Mouse (Mus musculus): ENCODE results near the gene Gm13283.
"Not testable (repeated sequence)": the region's sequence is repeated elsewhere in the genome, so short reads cannot be mapped to it uniquely, and the experiment has no call there.

Gene Gm13283

GRCm38 (mm10) chr4:88759610-88760268, at the start of gene Gm13283:
Gm13283 (plus strand) TSS chr4:88760119.
- not testable (repeated sequence) for DNase-seq (ENCODE audit: low read depth)

- no peak for DNase-seq (ENCODE audit: low read depth)
Observed at GRCm38 (mm10) chr4:88714281-88714680, 45.6 kb upstream of the Gm13283 start.

- DNase-seq (ENCODE audit: low read depth), result no peak
Observed at GRCm38 (mm10) chr4:88715059-88715458, 44.9 kb upstream of the Gm13283 start.

DNA sequence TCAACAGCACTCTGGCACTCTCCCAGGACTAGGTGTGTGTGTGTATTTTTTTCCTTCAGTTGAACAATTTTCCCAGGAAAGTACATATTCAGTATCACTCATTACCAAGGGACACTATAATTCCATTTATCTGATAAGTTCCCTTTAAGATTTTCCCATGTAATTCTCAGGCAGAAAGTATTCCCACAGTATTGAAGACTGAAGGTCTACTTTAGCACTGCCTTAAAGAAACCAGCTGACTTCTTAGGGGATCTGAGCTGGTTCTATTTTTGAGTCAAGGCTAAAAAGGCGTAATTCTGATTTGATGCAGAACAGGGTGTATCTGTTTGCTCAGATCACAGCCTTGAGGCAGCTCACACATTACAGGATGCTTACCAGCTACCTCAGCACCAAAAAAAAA, 41.2 kb upstream of the Gm13283 start:
- DNase-seq (ENCODE audit: low read depth), result no peak

DNA sequence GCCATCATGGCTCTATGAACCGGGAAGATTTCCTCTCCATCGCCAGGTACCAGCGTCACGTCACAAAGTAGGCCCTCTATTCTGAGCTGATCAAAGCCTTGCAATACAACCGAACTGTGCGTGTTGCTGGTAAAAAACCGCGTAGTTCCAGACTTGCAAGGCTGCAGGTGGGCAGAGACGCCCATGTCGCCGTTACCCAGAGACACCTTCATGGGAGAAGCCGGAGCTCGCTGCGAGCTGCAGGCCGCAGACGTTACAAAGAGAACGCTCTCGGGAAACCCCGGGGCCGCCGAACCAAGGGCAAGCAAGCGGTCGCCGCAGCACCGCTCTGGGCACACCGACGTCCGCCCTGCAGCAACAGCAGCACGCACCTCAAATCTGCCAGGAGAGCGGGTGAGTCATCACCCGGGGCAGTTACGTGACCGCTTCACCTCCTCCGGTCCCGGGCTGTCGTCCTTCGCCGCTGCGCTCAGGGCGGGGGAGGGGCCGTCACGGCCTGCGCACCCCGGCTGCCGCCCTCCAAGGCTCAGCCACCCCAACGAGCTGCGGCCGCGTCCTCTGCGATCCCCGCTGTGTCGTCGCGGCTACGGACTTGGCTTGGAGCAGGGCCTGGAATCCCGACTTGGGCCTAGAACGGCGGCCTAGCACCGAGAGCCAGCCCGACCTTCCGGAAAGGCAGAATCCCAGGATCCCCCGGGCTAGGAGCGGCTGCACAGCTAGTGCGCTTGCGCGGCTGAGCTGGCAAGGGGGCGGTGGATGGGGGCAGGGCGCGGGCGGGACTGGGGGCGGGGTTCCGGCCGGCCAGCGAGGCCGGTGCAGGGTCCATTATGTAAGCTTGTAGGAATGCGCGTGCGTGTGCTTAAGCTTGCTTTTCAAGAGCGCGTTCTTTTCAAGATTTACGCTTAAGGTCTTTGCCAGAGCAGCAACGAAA, 37.9 kb upstream of the Gm13283 start, which contains the start of the genes Gm26566 and Klhl9:
Gm26566 (plus strand) TSS at position 15 of the 931 bp plus-strand sequence.
Klhl9 (minus strand) TSS at position 675 of the 931 bp plus-strand sequence.
- peak; percentile 88 for DNase-seq (ENCODE audit: low read depth)

DNA sequence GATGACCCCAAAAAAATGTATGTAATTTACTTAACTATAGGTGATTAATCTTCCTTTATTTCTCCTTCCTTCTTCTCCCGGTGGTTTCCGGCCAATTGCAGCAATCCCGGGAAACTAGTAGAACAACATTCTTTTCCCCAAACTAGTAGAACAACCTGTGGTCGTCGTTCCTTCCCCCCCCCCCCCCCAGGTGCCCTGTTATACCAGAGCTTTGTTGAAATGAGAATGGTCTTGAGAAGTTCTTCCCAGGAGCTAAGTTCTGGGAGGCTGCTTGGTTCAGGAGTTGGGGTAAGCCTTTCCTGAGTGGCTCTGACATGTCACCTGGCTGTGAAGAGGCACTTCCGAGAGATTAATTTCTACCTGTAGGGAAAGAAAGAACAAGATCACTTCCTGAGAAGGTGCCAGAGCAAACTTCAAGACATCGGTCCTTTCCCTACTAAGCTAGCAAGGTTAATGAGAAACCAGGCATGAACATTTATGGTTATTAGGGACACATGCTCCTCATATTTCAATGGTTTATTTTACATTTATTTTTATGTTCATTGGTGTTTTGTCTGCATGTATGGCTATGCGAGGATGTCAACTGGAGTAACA, 36.3 kb upstream of the Gm13283 start:
- DNase-seq (ENCODE audit: low read depth), result no peak

DNA sequence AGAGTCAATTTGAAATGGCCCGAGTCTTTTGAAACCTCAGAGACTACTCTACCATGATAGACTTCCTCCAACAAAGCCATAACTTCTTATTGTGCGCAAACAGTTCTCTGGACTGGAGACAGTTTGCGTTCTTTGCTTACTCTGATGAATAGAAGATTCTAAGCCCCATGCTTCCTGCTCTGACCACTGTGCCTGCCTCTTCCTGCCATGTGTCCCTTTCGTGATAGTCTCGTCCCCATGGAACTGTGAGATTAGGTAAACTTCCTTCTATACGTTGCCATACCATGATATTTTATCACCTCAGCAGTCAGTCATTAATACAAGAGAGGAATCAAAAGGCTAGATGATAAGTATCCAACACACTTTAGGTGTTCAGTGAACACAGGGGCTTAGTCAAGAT, 33.2 kb upstream of the Gm13283 start:
- DNase-seq (ENCODE audit: low read depth), result no peak

DNA sequence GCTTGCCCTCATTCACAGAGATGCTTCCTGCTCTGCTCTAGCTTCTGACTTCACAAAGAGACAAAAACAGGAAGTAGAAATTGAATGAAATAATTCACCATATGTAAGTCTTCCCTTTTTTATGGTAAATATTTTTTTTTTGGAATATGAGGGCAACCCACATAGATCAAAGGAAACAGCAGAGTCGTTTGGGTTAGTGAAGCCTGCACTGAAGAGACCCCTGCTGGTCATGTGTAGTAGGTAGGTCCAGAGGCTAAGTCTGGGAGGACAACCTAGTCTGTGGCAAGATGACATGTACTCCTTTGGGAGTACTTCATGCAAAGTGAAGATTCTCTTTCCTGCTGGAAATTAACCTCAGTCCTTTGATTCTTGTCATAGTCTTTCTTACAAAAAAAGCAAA, 32.6 kb upstream of the Gm13283 start:
- peak; percentile 78 for DNase-seq (ENCODE audit: low read depth)

- DNase-seq (ENCODE audit: low read depth), result peak; percentile 90
Observed at GRCm38 (mm10) chr4:88738480-88738879, 21.4 kb upstream of the Gm13283 start.

- no peak for DNase-seq (ENCODE audit: low read depth)
Observed at GRCm38 (mm10) chr4:88739036-88739435, 20.9 kb upstream of the Gm13283 start.

GRCm38 (mm10) chr4:88741426-88741825, 18.5 kb upstream of the Gm13283 start:
- DNase-seq (ENCODE audit: low read depth), result no peak

DNA sequence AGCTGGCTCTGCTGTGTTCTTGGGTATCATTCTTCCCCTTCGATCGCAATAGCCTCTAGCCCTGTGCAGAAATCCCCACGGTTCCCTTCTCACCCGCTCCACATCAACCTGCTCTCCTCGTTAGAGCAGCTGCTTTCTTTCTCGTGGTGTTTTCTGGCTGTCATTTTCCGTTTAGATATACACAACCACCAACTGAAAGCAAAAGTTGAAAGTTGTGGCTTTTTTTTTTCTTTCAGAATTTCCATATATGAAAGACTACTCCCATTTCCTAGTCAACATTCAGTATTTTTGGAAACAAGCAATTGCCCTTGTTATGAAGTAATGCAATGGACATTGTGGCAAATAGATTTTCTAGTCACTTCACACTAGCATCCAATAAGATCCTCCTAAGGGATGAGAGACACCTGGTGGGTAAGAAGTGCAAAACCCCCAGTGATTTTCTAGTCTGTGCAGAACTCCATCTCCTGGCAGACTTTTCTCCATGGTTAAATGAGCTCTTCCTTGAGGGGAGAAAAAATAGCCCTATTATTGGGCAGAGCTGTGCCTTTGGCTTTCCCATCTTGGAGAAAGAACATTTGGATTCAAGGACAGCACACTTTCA, 17.0 kb upstream of the Gm13283 start:
- no peak for DNase-seq (ENCODE audit: low read depth)

DNA sequence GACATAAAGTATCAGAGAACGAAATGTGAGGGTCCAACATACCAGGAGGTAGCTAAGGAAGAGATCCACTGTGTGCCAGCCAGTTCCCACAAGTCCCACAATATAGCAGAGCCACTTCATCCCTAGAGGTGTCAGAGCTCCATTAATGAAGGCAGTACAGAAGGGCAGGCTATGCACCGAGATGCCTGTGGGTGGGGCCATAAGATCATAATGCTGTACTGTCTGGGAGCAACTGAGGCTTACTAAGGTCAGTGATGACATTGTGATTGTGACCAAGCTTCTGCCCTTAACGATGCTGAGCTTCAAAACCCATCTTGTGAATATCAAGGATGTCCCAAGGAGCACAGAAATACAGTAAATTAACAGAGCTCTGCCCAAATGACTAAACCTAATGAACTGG, 15.7 kb upstream of the Gm13283 start:
- DNase-seq (ENCODE audit: low read depth), result peak; percentile 41

DNA sequence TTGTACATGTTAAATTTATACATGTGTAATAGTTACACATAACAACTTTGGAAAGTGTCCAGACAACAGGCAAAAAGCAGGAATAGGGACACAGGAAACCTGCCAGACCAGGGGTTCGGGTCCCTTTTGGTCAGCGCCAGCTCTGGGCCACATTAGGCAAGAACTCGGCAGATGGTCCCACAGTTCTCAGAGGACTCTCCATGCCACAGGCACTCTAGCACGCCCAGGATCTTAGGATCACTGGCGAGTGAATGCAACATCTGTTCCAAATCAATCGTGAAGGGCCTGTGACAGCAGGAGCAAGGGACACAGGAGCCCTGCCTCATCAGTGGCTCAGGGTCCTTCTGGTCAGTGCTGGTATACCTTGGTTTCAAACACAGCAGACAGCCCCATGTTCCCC, 10.0 kb upstream of the Gm13283 start:
- no peak for DNase-seq (ENCODE audit: low read depth)

DNA sequence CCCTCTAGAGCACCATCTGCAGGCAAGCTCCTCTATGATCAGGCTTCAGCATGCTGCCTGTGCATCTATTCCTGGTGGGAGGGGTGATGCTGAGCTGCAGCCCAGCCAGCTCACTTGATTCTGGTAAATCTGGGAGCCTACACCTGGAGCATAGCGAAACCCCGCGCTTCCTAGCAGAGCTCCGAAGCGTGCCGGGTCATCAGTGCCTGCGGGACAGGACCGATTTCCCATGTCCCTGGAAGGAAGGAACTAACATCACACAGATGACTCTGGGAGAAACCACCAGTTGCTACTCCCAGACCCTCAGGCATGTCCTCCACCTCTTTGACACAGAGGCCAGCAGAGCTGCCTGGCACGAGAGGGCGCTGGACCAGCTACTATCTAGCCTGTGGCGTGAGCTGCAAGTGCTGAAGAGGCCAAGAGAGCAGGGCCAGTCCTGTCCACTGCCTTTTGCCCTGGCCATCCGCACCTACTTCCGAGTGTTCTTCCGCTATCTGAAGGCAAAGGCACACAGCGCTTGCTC, 5.0 kb upstream of the Gm13283 start, which contains the start of gene Gm13271:
Gm13271 (plus strand) TSS at position 51 of the 523 bp plus-strand sequence.
- not testable (repeated sequence) for DNase-seq (ENCODE audit: low read depth)

DNA sequence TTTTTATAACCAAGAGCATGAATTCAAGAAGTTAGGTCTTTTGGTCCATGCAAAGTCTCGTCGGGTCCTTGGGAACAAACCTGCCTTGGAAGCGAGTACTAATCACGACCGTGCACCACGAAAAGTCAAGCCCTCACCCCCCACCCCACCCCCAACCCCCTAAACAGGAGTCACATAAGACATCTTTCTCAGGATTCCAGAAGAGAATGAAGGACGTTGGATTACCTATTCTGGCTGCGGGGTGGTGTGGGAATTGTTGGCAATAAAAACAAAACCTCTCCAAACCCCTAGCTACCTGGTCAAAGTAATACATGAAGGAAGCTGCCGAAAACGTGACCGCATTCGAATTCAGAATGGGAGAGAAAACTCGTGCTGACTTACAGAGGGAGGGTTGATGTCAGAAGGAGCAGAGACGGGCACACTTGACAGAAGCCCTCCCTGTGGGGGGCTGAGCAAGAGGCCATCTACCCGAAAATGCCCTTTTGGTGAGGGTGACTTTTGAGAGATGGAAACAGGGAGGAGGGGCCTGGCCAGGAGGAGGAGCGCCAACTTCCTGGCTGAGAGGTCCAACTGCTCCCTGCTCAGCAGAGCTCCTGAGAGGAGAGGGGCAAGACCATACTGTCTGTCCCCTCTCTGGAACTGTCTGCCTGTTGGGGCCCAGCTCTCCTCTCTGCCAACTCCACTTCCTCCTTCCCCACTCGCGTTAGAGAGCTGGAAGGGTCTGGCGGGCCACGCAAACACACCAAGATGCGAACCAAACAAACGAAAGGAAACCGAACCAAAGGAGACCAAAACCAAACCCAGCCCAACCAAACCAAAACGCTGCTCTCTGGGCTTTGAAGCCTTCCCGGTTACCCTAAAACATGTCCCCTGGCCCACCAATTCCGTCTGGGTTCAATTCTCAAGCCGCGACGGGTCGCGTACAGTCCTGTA, 3.1 kb upstream of the Gm13283 start:
- peak; percentile 80 for DNase-seq (ENCODE audit: low read depth)

DNA sequence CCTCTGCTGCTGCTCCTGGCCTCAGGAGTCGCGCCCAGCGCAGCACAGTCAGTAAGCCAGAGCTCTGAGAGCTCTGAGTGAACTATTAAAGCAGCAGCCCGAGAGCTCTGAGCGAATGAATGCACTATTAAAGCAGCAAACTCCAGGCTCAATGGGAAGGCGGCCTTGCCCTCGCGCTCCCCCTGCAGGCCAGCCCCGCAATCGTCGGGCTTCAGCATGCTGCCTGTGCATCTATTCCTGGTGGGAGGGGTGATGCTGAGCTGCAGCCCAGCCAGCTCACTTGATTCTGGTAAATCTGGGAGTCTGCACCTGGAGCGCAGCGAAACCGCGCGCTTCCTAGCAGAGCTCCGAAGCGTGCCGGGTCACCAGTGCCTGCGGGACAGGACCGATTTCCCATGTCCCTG, 2.3 kb upstream of the Gm13283 start:
- peak; percentile 93 for DNase-seq (ENCODE audit: low read depth)

DNA sequence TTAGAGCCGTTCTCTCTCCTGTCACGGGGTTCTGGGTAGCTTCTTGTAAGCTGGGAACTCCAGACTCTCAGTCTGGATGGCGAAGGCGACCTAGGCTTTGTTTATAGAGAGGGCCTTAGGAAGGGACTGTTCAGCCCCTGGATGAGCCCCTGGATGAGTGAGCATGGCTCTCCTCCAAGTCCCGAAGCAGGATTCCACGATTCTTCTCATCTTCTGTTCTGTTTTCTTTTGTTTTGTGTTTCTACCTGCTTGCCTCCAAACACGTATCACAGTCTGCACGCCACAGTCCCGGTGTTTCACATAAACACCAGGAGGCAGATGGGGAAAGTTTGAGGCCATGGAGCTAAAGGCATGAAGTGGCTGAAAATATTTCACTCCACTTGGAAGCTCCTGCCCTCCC, 1.2 kb upstream of the Gm13283 start:
- not testable (repeated sequence) for DNase-seq (ENCODE audit: low read depth)

DNA sequence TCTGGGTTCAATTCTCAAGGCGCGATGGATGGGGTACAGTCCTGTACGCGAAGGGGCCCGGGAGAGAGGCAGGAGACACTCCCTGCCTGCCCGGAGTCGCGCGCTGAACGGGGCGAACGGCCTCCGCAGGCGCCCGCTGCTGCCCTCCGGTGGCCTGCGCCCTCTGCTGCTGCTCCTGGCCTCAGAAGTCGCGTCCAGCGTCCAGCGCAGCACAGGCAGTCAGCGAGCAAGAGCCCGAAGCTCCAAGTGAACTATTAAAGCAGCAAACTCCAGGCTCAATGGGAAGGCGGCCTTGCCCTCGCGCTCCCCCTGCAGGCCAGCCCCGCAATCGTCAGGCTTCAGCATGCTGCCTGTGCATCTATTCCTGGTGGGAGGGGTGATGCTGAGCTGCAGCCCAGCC, 512 bp downstream of the Gm13283 start:
- peak; percentile 82 for DNase-seq (ENCODE audit: low read depth)

GRCm38 (mm10) chr4:88761776-88762175, 1.9 kb downstream of the Gm13283 start:
- not testable (repeated sequence) for DNase-seq (ENCODE audit: low read depth)

DNA sequence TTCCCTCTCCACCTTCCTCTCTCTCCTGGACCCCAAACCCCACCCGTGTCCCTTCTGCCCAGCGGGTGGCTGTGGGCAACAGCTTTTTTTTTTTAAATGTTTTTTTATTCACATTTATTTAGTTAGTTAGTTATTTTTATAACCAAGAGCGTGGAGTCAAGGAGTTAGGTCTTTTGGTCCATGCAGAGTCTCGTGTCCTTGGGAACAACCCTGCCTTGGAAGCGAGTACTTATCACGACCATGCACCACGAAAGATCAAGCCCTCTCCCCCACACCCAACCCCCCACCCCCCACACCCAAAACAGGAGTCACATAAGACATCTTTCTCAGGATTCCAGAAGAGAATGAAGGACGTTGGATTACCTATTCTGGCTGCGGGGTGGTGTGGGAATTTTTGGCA, 2.4 kb downstream of the Gm13283 start:
- DNase-seq (ENCODE audit: low read depth), result not testable (repeated sequence)

Measured in naive thymus-derived CD4-positive, alpha-beta T cell, adult 2 months (primary cell).